Mouse (Mus musculus): ENCODE measurements around the gene Myh13. TPM values are rescaled to one million over a fixed set of nuclear protein-coding genes. Genes with fewer than 3 reads are reported as not detected.

Gene Myh13
- not detected in 2 replicates for polyA plus RNA-seq (2015; fragmentation: Nextera tagmentation; extraction: Ambion mirVana)

DNA sequence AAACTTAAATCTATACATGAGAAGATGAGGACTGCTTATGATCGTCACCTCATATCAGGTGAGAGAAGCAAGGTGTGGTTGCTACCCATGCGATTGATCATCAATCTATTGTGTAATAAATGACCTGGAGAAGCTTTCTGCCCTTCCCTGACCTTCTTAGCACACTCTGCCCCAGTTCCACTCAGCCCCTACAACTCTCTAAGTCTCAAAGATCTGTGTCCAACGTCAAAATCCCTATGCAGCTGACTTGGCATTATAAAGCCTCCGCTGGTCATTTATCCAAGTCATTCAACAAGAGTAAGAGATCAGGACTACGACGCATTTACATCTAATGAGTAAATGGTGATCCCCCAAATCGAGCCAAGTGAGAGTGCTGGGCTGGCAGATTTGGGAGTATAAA lies at the start of gene Myh13:
Gene Myh13, plus strand, starts transcription at position 301 of the 400 bp plus-strand sequence.
- Histone ChIP-seq H3K9ac (ENCODE audit: low read depth, low read length) (no peak within 1 kb of the TSS), H3K27me3 (ENCODE audit: insufficient read depth, low read length) (no peaks in the 10 kb centered on the region), H3K4me2 (ENCODE audit: low read length) (no peak within 1 kb of the TSS), H3K36me3 (ENCODE audit: insufficient read depth, low read length) (no peaks in the 10 kb centered on the region), H3K4me3 (replicated peaks; ENCODE audit: low read depth, low read length) (no peak within 1 kb of the TSS), H3K4me1 (replicated peaks; ENCODE audit: insufficient read depth, low read length) (no peaks in the 10 kb centered on the region), H3K27ac (no peak within 1 kb of the TSS), H3K9me3 (replicated peaks; ENCODE audit: low read length) (no peaks in the 10 kb centered on the region)
- TF ChIP-seq CTCF (IDR thresholded peaks at IDR 0.05; ENCODE audit: low read depth) = no peak
- 86% methylated on average over 7 of the region's 7 CpGs for WGBS
- no peak for ATAC-seq (replicated peaks; ENCODE audit: low FRiP score, low read depth)
- DNase-seq (ENCODE audit: low spot score) = no peak

DNA sequence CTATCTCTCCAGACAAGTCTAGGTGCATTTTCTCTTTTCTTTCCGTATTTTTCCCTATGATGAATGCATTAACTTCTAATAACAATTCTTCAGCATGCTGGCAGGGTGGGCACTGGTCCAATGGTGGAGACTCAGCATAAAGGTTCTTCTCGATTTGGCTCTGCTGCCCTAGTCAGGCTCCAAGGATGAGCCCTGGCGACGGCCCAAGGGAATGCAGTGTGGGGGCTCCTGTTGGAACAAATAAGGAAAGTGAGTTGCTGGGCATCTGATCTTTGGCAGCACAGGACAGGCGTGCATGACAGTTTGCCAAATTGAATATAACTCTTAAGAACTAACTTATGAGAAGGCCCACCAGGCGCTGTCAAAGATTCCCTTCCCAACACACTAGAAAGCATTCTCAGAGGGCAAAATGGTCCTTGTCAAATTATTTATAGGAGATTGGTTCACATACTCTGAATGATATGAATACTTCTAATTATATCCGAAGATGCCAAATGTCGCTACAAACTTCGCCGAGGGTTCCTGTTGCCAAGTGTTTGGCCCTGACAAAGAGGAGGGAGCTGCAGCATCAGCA lies 44.8 kb upstream of the Myh13 start, which contains the start of gene Myh8:
Gene Myh8, plus strand, starts transcription at position 524 of the 574 bp plus-strand sequence.
- H3K9me3 ChIP-seq (replicated peaks; ENCODE audit: low read length) = no peaks in the 10 kb centered on the region
- H3K27me3 ChIP-seq (ENCODE audit: insufficient read depth, low read length) = no peaks in the 10 kb centered on the region
- WGBS = 82% methylated on average over 10 of the region's 10 CpGs
- no peak for ATAC-seq (replicated peaks; ENCODE audit: low FRiP score, low read depth)
- H3K27ac ChIP-seq = no peak within 1 kb of the TSS
- H3K4me3 ChIP-seq (replicated peaks; ENCODE audit: low read depth, low read length) = no peak within 1 kb of the TSS
- H3K4me1 ChIP-seq (replicated peaks; ENCODE audit: insufficient read depth, low read length) = no peaks in the 10 kb centered on the region
- H3K36me3 ChIP-seq (ENCODE audit: insufficient read depth, low read length) = no peaks in the 10 kb centered on the region
- H3K9ac ChIP-seq (ENCODE audit: low read depth, low read length) = no peak within 1 kb of the TSS
- no peak for DNase-seq (ENCODE audit: low spot score)
- H3K4me2 ChIP-seq (ENCODE audit: low read length) = no peak within 1 kb of the TSS
- TF ChIP-seq CTCF (IDR thresholded peaks at IDR 0.05; ENCODE audit: low read depth) = no peak

DNA sequence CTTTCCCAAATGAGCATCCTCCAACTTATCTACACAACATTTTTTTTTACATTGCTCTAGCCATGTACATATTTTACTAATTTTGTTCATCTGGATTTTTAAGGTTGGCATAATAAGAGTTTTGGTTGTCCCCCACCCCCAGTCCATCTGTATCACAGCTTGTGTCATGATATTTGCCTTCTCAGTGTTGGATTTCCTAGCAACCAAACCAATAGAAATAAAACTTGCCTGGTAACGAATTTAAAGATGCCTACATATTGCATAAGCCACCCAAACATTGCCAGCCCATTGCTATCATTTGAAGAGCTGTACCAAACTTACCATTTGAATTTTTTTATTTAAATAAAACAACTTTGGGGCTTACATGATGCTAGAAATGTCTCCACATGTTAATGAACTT lies 28.0 kb upstream of the Myh13 start:
- no peaks in the 10 kb centered on the region for H3K9me3 ChIP-seq (replicated peaks; ENCODE audit: low read length)
- no peaks in the 10 kb centered on the region for H3K4me1 ChIP-seq (replicated peaks; ENCODE audit: insufficient read depth, low read length)
- H3K27me3 ChIP-seq (ENCODE audit: insufficient read depth, low read length) = no peaks in the 10 kb centered on the region
- H3K27ac ChIP-seq = no peak overlapping the region
- DNase-seq (ENCODE audit: low spot score) = no peak
- TF ChIP-seq CTCF (IDR thresholded peaks at IDR 0.05; ENCODE audit: low read depth) = no peak
- no peak overlapping the region for H3K4me2 ChIP-seq (ENCODE audit: low read length)
- H3K36me3 ChIP-seq (ENCODE audit: insufficient read depth, low read length) = no peaks in the 10 kb centered on the region
- H3K4me3 ChIP-seq (replicated peaks; ENCODE audit: low read depth, low read length) = no peak overlapping the region
- ATAC-seq (replicated peaks; ENCODE audit: low FRiP score, low read depth) = no peak
- WGBS = 80% methylated on average over 1 of the region's 1 CpGs
- no peak overlapping the region for H3K9ac ChIP-seq (ENCODE audit: low read depth, low read length)

DNA sequence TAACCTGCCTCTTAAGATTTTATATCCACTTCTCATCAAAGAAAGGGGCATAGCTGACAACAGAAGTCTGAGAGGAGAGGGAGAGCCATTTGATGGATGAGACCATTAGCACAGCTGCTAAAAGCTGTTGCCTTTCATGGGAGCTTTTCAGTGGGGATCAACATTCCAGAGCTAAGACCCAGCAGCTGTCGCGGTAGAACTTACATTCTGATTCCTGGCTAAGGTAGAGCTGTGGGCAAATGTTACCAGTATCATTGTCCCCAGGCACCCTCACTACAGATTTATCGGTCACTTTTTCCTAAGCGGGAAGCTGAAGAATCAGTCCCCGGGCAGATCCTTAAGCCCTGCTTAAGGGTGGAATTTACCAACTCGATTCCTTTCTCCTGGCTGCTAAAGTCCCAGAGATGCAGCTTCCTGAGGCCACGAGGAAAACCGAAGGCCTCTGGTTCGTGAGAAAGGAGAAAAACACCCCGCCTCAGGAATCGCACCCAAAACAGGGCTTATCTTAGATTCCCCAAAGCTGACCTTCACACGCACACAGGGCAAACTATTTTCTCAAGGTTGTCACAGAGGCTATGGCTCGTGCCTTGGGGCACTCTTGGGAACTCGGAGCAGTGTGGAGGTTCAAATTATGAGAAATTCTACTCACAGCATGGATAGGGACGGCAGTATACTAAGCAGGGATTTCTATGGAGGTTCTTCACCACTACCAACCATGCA lies 7.6 kb upstream of the Myh13 start:
- Histone ChIP-seq H3K4me2 (ENCODE audit: low read length) (no peak overlapping the region), H3K36me3 (ENCODE audit: insufficient read depth, low read length) (no peaks in the 10 kb centered on the region), H3K27ac (no peak overlapping the region), H3K4me1 (replicated peaks; ENCODE audit: insufficient read depth, low read length) (no peaks in the 10 kb centered on the region), H3K9ac (ENCODE audit: low read depth, low read length) (no peak overlapping the region), H3K9me3 (replicated peaks; ENCODE audit: low read length) (no peaks in the 10 kb centered on the region), H3K27me3 (ENCODE audit: insufficient read depth, low read length) (no peaks in the 10 kb centered on the region), H3K4me3 (replicated peaks; ENCODE audit: low read depth, low read length) (no peak overlapping the region)
- peak; percentile 4 for DNase-seq (ENCODE audit: low spot score)
- TF ChIP-seq CTCF (IDR thresholded peaks at IDR 0.05; ENCODE audit: low read depth) = no peak
- 45% methylated on average over 15 of the region's 15 CpGs for WGBS
- no peak for ATAC-seq (replicated peaks; ENCODE audit: low FRiP score, low read depth)

DNA sequence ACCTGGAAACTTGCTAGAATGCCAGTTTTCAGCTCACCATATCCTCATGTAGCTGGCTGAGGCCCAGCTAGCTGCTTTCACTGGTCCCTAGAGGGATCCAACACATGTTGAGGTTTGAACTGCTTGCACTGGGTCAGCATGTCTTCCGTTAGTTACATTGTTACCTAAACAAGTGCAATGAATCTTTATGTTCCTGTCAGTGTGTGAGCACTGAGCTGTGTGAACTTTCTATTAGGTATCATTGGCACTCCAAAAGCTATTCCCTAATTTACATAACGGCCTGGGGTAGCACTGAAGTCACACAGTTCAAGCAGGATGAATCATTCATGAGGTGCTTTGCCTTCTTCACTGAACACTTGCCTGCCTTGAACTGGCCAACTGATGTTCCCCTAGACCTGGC lies 5.1 kb downstream of the Myh13 start:
- no peaks in the 10 kb centered on the region for H3K9me3 ChIP-seq (replicated peaks; ENCODE audit: low read length)
- 38% methylated on average over 2 of the region's 2 CpGs for WGBS
- no peak overlapping the region for H3K27ac ChIP-seq
- no peaks in the 10 kb centered on the region for H3K4me1 ChIP-seq (replicated peaks; ENCODE audit: insufficient read depth, low read length)
- H3K36me3 ChIP-seq (ENCODE audit: insufficient read depth, low read length) = no peaks in the 10 kb centered on the region
- no peak for TF ChIP-seq CTCF (IDR thresholded peaks at IDR 0.05; ENCODE audit: low read depth)
- no peaks in the 10 kb centered on the region for H3K27me3 ChIP-seq (ENCODE audit: insufficient read depth, low read length)
- H3K9ac ChIP-seq (ENCODE audit: low read depth, low read length) = no peak overlapping the region
- no peak for DNase-seq (ENCODE audit: low spot score)
- H3K4me3 ChIP-seq (replicated peaks; ENCODE audit: low read depth, low read length) = no peak overlapping the region
- no peak for ATAC-seq (replicated peaks; ENCODE audit: low FRiP score, low read depth)
- H3K4me2 ChIP-seq (ENCODE audit: low read length) = no peak overlapping the region

DNA sequence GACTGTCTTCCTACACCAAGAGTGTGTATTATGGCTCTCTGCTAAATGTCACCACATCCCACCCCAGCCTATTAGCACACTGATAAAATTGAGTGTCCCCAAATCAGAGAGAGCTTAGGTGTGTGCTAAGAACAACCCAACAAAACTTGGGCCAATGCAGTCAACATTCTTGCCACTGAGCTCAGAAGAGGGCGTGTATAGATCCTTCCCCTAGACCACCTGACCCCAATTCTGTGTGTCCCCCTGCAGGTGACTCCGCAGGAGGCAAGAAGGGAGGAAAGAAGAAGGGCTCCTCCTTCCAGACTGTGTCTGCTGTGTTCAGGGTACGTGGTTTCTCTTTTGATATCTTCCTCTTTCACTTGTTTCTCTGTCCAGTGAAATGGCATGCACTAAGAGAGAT lies 23.1 kb downstream of the Myh13 start:
- Histone ChIP-seq H3K4me2 (ENCODE audit: low read length) (no peak overlapping the region), H3K4me3 (replicated peaks; ENCODE audit: low read depth, low read length) (no peak overlapping the region), H3K9ac (ENCODE audit: low read depth, low read length) (no peak overlapping the region), H3K36me3 (ENCODE audit: insufficient read depth, low read length) (no peaks in the 10 kb centered on the region), H3K27ac (no peak overlapping the region), H3K9me3 (replicated peaks; ENCODE audit: low read length) (no peaks in the 10 kb centered on the region), H3K4me1 (replicated peaks; ENCODE audit: insufficient read depth, low read length) (no peaks in the 10 kb centered on the region), H3K27me3 (ENCODE audit: insufficient read depth, low read length) (no peaks in the 10 kb centered on the region)
- ATAC-seq (replicated peaks; ENCODE audit: low FRiP score, low read depth) (no peak), DNase-seq (ENCODE audit: low spot score) (no peak)
- no peak for TF ChIP-seq CTCF (IDR thresholded peaks at IDR 0.05; ENCODE audit: low read depth)
- WGBS = 55% methylated on average over 3 of the region's 3 CpGs

Data from kidney, postnatal 0 days (tissue).